Mouse (Mus musculus): ENCODE data around the gene Wdtc1. TPM values are rescaled to one million over a fixed set of nuclear protein-coding genes. Genes with fewer than 3 reads are reported as not detected.

Gene Wdtc1
- total RNA-seq, 2 experiments from 2014 or later = 85.6 to 88.5 TPM

GRCm38 (mm10) chr4:133337833-133338520 lies 15.3 kb downstream of the Wdtc1 start:
- DNase-seq = no peak
- intact Hi-C loops (cut with DNase I) = no loop called here

GRCm38 (mm10) chr4:133333306-133333705 lies 20.0 kb downstream of the Wdtc1 start:
- intact Hi-C loops (cut with DNase I) = no loop called here
- DNase-seq = no peak

GRCm38 (mm10) chr4:133330296-133330695 lies 23.0 kb downstream of the Wdtc1 start:
- DNase-seq = no peak
- intact Hi-C loops (cut with DNase I) = no loop called here

GRCm38 (mm10) chr4:133328129-133328528 lies 25.2 kb downstream of the Wdtc1 start:
- intact Hi-C loops (cut with DNase I) = no loop called here
- no peak for DNase-seq

- intact Hi-C loops (cut with DNase I) = no loop called here
- no peak for DNase-seq
These were observed 33.6 kb downstream of the Wdtc1 start for GRCm38 (mm10) chr4:133319667-133320066.

- intact Hi-C loops (cut with DNase I) = no loop called here
- DNase-seq = no peak
These were observed 37.3 kb downstream of the Wdtc1 start for GRCm38 (mm10) chr4:133315991-133316390.

- peak in 1 of 2 experiments; percentile 36 for DNase-seq
- intact Hi-C loops (cut with DNase I) = loop anchor here (5.0 kb wide), 2 partner anchors 102 to 137 kb away; no protein-coding TSS in a partner anchor
These were observed 38.4 kb downstream of the Wdtc1 start for GRCm38 (mm10) chr4:133314896-133315295.

- intact Hi-C loops (cut with DNase I) = loop anchor here (1.0 to 5.0 kb wide), 3 partner anchors 33 to 142 kb away; no protein-coding TSS in a partner anchor
- DNase-seq = peak; percentile 83 to 86
These were observed 43.3 kb downstream of the Wdtc1 start for GRCm38 (mm10) chr4:133309948-133310347.

- intact Hi-C loops (cut with DNase I) = no loop called here
- peak in 1 of 2 experiments; percentile 56 for DNase-seq
These were observed 46.0 kb downstream of the Wdtc1 start for GRCm38 (mm10) chr4:133307331-133307730.

GRCm38 (mm10) chr4:133305825-133306224 lies 47.5 kb downstream of the Wdtc1 start:
- intact Hi-C loops (cut with DNase I) = no loop called here
- no peak for DNase-seq

- DNase-seq = no peak
- intact Hi-C loops (cut with DNase I) = no loop called here
These were observed 48.5 kb downstream of the Wdtc1 start for GRCm38 (mm10) chr4:133304770-133305169.

- intact Hi-C loops (cut with DNase I) = no loop called here
These were observed 50.6 kb downstream of the Wdtc1 start for GRCm38 (mm10) chr4:133302668-133303067.

GRCm38 (mm10) chr4:133301802-133302201 lies 51.5 kb downstream of the Wdtc1 start:
- intact Hi-C loops (cut with DNase I) = no loop called here
- DNase-seq = peak; percentile 57 to 69

More at GRCm38 (mm10) chr4:133302668-133303067, 50.6 kb downstream of the Wdtc1 start:
- DNase-seq = no peak

- DNase-seq = no peak
- intact Hi-C loops (cut with DNase I) = no loop called here
These were observed 52.9 kb downstream of the Wdtc1 start for GRCm38 (mm10) chr4:133300421-133300820.

- intact Hi-C loops (cut with DNase I) = loop anchor here (2.0 to 5.0 kb wide), 3 partner anchors 67 to 352 kb away; no protein-coding TSS in a partner anchor
- no peak for DNase-seq
These were observed 53.6 kb downstream of the Wdtc1 start for GRCm38 (mm10) chr4:133299701-133300100.

GRCm38 (mm10) chr4:133298516-133299365 lies 54.5 kb downstream of the Wdtc1 start:
- DNase-seq = no peak
- intact Hi-C loops (cut with DNase I) = loop anchor here (2.0 to 5.0 kb wide), 3 partner anchors 66 to 351 kb away; no protein-coding TSS in a partner anchor

- DNase-seq = peak; percentile 71 to 76
- intact Hi-C loops (cut with DNase I) = loop anchor here (1.0 to 5.0 kb wide), 4 partner anchors 66 to 351 kb away; no protein-coding TSS in a partner anchor
These were observed 55.5 kb downstream of the Wdtc1 start for GRCm38 (mm10) chr4:133297801-133298238.

GRCm38 (mm10) chr4:133297360-133297759 lies 55.9 kb downstream of the Wdtc1 start:
- intact Hi-C loops (cut with DNase I) = loop anchor here (1.0 to 5.0 kb wide), 3 partner anchors 65 to 350 kb away; no protein-coding TSS in a partner anchor

GRCm38 (mm10) chr4:133294084-133294483 lies 59.2 kb downstream of the Wdtc1 start:
- no peak for DNase-seq
- intact Hi-C loops (cut with DNase I) = no loop called here

More at GRCm38 (mm10) chr4:133297360-133297759, 55.9 kb downstream of the Wdtc1 start:
- DNase-seq = no peak

GRCm38 (mm10) chr4:133292901-133293843 lies 60.1 kb downstream of the Wdtc1 start:
- intact Hi-C loops (cut with DNase I) = no loop called here
- no peak for DNase-seq

Measured in gastrocnemius, postnatal 36 days (tissue).